Mouse (Mus musculus): ENCODE measurements around the gene Pld2. TPM values are rescaled to one million over a fixed set of nuclear protein-coding genes. Genes with fewer than 3 reads are reported as not detected.
A peak's percentile ranks its signal among the peaks of the same experiment; 100 is the strongest.
"Not testable (repeated sequence)": the region's sequence is repeated elsewhere in the genome, so short reads cannot be mapped to it uniquely, and the experiment has no call there.

Pld2 gene
- polyA plus RNA-seq, 1 experiment from 2014 or later, result 18.1 TPM

GRCm38 (mm10) chr11:70512709-70513342, 27.0 kb upstream of the Pld2 start:
- Histone ChIP-seq H3K4me3 (replicated peaks) (no peak overlapping the region), H3K27me3 (replicated peaks) (no peaks in the 10 kb centered on the region), H3K9me3 (replicated peaks) (no peaks in the 10 kb centered on the region), H3K4me2 (no peak overlapping the region), H3K27ac (replicated peaks) (no peak overlapping the region), H3K36me3 (no peaks in the 10 kb centered on the region), H3K9ac (replicated peaks) (no peak overlapping the region), H3K4me1 (peaks cover 9% of the 10 kb centered on the region)
- ATAC-seq (ENCODE audit: low FRiP score), result no peak
- WGBS, result 86% methylated on average over 7 of the region's 7 CpGs

DNA sequence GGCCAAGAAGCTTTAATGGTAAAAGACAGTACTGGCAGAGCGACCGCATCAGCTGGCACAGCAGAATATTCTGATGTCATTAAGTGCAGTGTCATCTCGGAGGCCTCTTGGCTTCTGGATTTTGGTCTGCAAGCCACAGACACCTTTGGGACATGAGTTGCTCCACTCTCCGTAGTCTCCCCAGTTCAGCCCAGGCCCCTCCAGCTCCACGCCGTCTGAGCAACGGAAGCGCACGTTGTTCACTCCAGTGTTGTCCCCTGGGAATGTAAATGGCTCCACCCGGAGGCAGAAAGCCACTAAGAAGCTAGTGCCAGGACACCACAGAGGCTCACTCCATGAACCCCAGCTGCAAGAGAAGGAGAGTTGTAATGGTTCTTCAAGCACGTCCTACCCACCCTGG, 26.3 kb upstream of the Pld2 start:
- no peak for ATAC-seq (ENCODE audit: low FRiP score)
- no peak overlapping the region for H3K9ac ChIP-seq (replicated peaks)
- H3K4me3 ChIP-seq (replicated peaks), result no peak overlapping the region
- no peak overlapping the region for H3K27ac ChIP-seq (replicated peaks)
- no peaks in the 10 kb centered on the region for H3K27me3 ChIP-seq (replicated peaks)
- WGBS, result 39% methylated on average over 11 of the region's 11 CpGs
- H3K9me3 ChIP-seq (replicated peaks), result no peaks in the 10 kb centered on the region
- H3K4me2 ChIP-seq, result no peak overlapping the region
- peaks cover 9% of the 10 kb centered on the region for H3K4me1 ChIP-seq
- no peaks in the 10 kb centered on the region for H3K36me3 ChIP-seq

DNA sequence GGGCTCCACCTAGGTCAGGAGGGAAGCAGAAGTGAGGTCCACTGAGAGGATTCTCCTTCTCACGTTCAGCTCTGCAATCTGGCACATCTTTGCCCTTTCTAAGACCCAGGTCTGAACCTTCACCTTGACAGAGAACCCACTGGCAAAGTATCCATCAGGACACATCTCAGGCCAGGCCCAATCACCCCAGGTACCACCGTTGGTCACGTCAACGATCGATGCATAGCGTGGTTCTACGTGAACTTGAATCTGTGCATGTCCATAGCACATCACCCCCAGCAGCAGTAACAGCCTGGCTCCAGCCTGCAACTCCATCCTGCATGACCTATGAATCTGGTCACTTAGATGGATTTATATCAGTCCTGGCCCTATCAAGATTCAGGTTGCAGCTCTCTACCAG, 25.6 kb upstream of the Pld2 start, which contains the start of gene Vmo1:
Gene Vmo1, minus strand, starts transcription at position 329 of the 400 bp plus-strand sequence.
- 96% methylated on average over 7 of the region's 7 CpGs for WGBS
- no peaks in the 10 kb centered on the region for H3K9me3 ChIP-seq (replicated peaks)
- no peaks in the 10 kb centered on the region for H3K36me3 ChIP-seq
- peaks cover 9% of the 10 kb centered on the region for H3K4me1 ChIP-seq
- no peak within 1 kb of the TSS for H3K4me3 ChIP-seq (replicated peaks)
- no peak within 1 kb of the TSS for H3K27ac ChIP-seq (replicated peaks)
- ATAC-seq (ENCODE audit: low FRiP score), result no peak
- no peak within 1 kb of the TSS for H3K4me2 ChIP-seq
- no peaks in the 10 kb centered on the region for H3K27me3 ChIP-seq (replicated peaks)
- no peak within 1 kb of the TSS for H3K9ac ChIP-seq (replicated peaks)

GRCm38 (mm10) chr11:70516352-70516751, 23.5 kb upstream of the Pld2 start:
- WGBS, result 28% methylated on average over 2 of the region's 2 CpGs
- Histone ChIP-seq H3K27ac (replicated peaks) (no peak overlapping the region), H3K4me3 (replicated peaks) (no peak overlapping the region), H3K27me3 (replicated peaks) (0 out of 2 replicates have a peak, but pooled peaks cover 4% of the 10 kb centered on the region), H3K9ac (replicated peaks) (no peak overlapping the region), H3K36me3 (no peaks in the 10 kb centered on the region), H3K4me2 (no peak overlapping the region), H3K9me3 (replicated peaks) (no peaks in the 10 kb centered on the region), H3K4me1 (peaks cover 11% of the 10 kb centered on the region)
- ATAC-seq (ENCODE audit: low FRiP score), result no peak

DNA sequence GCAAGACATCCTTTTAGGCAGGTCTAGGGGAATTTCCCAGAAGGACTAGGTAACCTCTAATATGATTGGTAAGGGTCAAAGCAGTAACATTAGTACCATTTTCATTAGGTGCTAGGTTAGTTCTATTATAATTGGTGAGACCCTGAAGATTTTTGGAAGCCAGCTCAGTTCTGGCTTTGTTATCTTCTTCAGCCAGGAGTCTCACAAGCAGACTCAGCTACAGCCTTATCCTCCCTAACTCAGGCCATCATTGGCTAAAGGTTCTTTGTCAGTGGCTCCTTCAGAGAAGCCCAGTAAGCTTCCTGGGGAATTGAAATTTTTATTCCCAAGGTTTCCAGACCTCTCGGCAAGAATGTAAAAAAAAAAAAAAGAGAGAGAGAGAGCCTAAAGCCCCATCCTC, 21.4 kb upstream of the Pld2 start:
- WGBS, result 71% methylated on average over 1 of the region's 1 CpGs
- no peak overlapping the region for H3K9ac ChIP-seq (replicated peaks)
- H3K4me3 ChIP-seq (replicated peaks), result no peak overlapping the region
- no peak overlapping the region for H3K27ac ChIP-seq (replicated peaks)
- no peak overlapping the region for H3K4me2 ChIP-seq
- no peaks in the 10 kb centered on the region for H3K36me3 ChIP-seq
- 0 out of 2 replicates have a peak, but pooled peaks cover 4% of the 10 kb centered on the region for H3K27me3 ChIP-seq (replicated peaks)
- H3K4me1 ChIP-seq, result peaks cover 11% of the 10 kb centered on the region
- no peaks in the 10 kb centered on the region for H3K9me3 ChIP-seq (replicated peaks)
- ATAC-seq (ENCODE audit: low FRiP score), result no peak

- Histone ChIP-seq H3K4me3 (replicated peaks) (peak within 1 kb of the TSS; percentile 29), H3K9me3 (replicated peaks) (no peaks in the 10 kb centered on the region), H3K4me2 (peak within 1 kb of the TSS; percentile 54), H3K27ac (replicated peaks) (peak within 1 kb of the TSS; percentile 66), H3K36me3 (no peaks in the 10 kb centered on the region), H3K9ac (replicated peaks) (peak within 1 kb of the TSS; percentile 42), H3K27me3 (replicated peaks) (0 out of 2 replicates have a peak, but pooled peaks cover 4% of the 10 kb centered on the region), H3K4me1 (peaks cover 11% of the 10 kb centered on the region)
- ATAC-seq (ENCODE audit: low FRiP score), result no peak
- 80% methylated on average over 10 of the region's 10 CpGs for WGBS
Measured at GRCm38 (mm10) chr11:70518923-70519322, 20.9 kb upstream of the Pld2 start, which contains the start of gene Gltpd2. Gene Gltpd2, plus strand, starts transcription at chr11:70519196.

DNA sequence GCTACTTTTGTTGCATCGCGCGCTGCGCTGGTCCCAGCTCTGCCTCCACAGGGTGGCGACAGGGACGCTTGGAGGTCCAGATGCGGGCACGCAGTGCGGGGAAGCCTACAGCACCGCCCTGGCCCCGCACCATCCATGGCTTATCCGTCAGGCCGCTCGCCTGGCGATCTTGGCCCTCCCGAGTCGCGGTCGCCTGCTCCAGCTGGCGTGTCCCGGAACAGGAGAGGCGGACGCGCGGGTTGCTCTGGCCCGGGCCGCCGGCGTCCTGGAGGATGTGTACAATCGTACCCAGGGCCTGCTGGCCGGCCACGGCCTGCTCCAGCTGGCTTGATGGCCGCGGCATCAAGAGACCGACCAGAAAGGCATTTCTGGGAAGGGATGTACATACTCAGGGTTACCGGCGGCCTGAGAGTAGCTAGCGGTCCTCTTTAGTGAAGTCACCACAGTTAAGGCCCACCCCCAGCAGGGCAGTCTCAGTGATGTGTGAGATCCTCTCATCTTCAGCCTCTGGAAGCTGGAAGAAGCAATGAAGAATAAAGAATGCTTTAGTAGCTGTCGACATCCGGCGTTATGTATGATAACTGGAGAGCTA, 19.6 kb upstream of the Pld2 start:
- Histone ChIP-seq H3K36me3 (no peaks in the 10 kb centered on the region), H3K27me3 (replicated peaks) (0 out of 2 replicates have a peak, but pooled peaks cover 4% of the 10 kb centered on the region), H3K4me2 (peak overlapping the region; percentile 54), H3K27ac (replicated peaks) (peak overlapping the region; percentile 66), H3K4me1 (peaks cover 14% of the 10 kb centered on the region), H3K9me3 (replicated peaks) (no peaks in the 10 kb centered on the region), H3K4me3 (replicated peaks) (peak overlapping the region; percentile 29), H3K9ac (replicated peaks) (peak overlapping the region; percentile 42)
- 16% methylated on average over 41 of the region's 41 CpGs for WGBS
- peak; percentile 56; the same call in 1 of the 2 replicates for ATAC-seq (ENCODE audit: low FRiP score)

DNA sequence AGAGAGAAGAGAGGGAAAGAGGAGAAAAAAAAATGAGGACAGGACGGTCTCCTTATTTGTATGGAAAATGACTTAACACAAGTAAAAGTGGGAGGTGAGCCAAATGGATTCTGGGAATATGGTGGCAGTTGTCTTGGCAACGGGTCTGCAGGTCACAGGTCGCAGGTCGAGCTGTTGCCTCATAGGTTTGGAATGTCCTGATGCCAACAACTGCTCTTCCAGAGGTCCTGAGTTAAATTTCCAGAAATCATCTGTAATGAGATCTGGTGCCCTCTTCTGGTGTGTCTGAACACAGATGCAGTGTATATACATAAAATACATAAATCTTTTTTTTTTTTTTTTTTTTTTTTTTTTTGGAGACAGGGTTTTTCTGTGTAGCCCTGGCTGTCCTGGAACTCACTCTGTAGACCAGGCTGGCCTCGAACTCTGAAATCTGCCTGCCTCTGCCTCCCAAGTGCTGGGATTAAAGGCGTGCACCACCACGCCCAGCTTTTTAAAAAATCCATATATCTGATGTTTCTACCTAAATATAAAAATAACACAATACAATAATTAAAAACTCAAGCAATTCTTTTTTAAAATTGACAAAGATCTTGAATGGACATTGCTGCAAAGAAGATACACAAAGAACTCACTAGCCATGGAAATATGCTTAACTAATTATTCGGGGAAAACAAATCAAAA, 16.4 kb upstream of the Pld2 start:
- H3K9ac ChIP-seq (replicated peaks); H3K9me3 ChIP-seq (replicated peaks); H3K27me3 ChIP-seq (replicated peaks); H3K4me3 ChIP-seq (replicated peaks); H3K4me2 ChIP-seq; ATAC-seq (ENCODE audit: low FRiP score); H3K27ac ChIP-seq (replicated peaks): not testable (repeated sequence)
- 89% methylated on average over 8 of the region's 8 CpGs for WGBS
- H3K36me3 ChIP-seq, result peaks cover 20% of the 10 kb centered on the region
- peaks cover 31% of the 10 kb centered on the region for H3K4me1 ChIP-seq

GRCm38 (mm10) chr11:70524782-70525181, 15.1 kb upstream of the Pld2 start:
- H3K4me1 ChIP-seq, result peaks cover 27% of the 10 kb centered on the region
- peak overlapping the region; percentile 69 for H3K4me3 ChIP-seq (replicated peaks)
- H3K9ac ChIP-seq (replicated peaks), result peak overlapping the region; percentile 34; the same call in 1 of the 2 replicates
- 7% methylated on average over 8 of the region's 8 CpGs for WGBS
- no peaks in the 10 kb centered on the region for H3K9me3 ChIP-seq (replicated peaks)
- peak overlapping the region; percentile 86 for H3K4me2 ChIP-seq
- peaks cover 30% of the 10 kb centered on the region for H3K36me3 ChIP-seq
- H3K27ac ChIP-seq (replicated peaks), result no peak overlapping the region
- 0 out of 2 replicates have a peak, but pooled peaks have one; percentile 3 for ATAC-seq (ENCODE audit: low FRiP score)
- H3K27me3 ChIP-seq (replicated peaks), result 0 out of 2 replicates have a peak, but pooled peaks cover under 1% of the 10 kb centered on the region

DNA sequence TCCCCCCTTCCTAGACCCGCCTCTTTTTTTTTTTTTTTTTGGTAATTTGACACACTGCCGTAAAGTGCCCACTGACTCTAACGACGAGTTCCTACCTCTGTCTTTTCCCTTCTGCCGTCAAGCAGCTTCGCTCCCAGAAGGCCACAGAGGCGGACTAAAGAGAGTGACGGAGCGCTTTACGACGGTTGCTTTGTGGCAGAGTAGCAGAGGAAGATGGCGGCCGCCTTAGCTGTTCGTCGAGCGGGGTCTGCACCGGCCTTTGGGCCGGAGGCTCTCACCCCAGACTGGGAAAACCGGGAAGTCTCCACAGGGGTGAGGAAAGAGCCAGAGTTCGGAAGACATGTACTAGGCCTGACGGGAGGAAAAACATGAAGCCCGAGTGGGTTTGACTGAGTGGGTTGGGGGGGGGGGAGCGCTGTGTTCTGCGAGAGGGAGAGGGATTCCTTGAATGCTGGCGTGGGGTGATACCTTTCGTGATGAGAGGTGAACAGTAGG, 14.6 kb upstream of the Pld2 start, which contains the start of gene Psmb6:
Gene Psmb6, plus strand, starts transcription at position 184 of the 495 bp plus-strand sequence.
- peak; percentile 94 for ATAC-seq (ENCODE audit: low FRiP score)
- peak within 1 kb of the TSS; percentile 69 for H3K27ac ChIP-seq (replicated peaks)
- no peaks in the 10 kb centered on the region for H3K27me3 ChIP-seq (replicated peaks)
- under 1% methylated on average over 25 of the region's 26 CpGs for WGBS
- peak within 1 kb of the TSS; percentile 69 for H3K4me3 ChIP-seq (replicated peaks)
- H3K9ac ChIP-seq (replicated peaks), result peak within 1 kb of the TSS; percentile 66
- peak within 1 kb of the TSS; percentile 86 for H3K4me2 ChIP-seq
- no peaks in the 10 kb centered on the region for H3K9me3 ChIP-seq (replicated peaks)
- H3K36me3 ChIP-seq, result peaks cover 30% of the 10 kb centered on the region
- peaks cover 23% of the 10 kb centered on the region for H3K4me1 ChIP-seq

- H3K9me3 ChIP-seq (replicated peaks), result no peaks in the 10 kb centered on the region
- WGBS, result 4% methylated on average over 12 of the region's 12 CpGs
- peaks cover 30% of the 10 kb centered on the region for H3K36me3 ChIP-seq
- peaks cover 20% of the 10 kb centered on the region for H3K4me1 ChIP-seq
- no peaks in the 10 kb centered on the region for H3K27me3 ChIP-seq (replicated peaks)
- ATAC-seq (ENCODE audit: low FRiP score), result peak; percentile 29; the same call in 1 of the 2 replicates
- peak overlapping the region; percentile 69 for H3K27ac ChIP-seq (replicated peaks)
- H3K4me3 ChIP-seq (replicated peaks), result peak overlapping the region; percentile 69
- peak overlapping the region; percentile 86 for H3K4me2 ChIP-seq
- H3K9ac ChIP-seq (replicated peaks), result peak overlapping the region; percentile 66
Measured at GRCm38 (mm10) chr11:70525726-70526125, 14.1 kb upstream of the Pld2 start.
